Mouse (Mus musculus): ENCODE measurements around the gene Fancg.

Fancg gene

DNA sequence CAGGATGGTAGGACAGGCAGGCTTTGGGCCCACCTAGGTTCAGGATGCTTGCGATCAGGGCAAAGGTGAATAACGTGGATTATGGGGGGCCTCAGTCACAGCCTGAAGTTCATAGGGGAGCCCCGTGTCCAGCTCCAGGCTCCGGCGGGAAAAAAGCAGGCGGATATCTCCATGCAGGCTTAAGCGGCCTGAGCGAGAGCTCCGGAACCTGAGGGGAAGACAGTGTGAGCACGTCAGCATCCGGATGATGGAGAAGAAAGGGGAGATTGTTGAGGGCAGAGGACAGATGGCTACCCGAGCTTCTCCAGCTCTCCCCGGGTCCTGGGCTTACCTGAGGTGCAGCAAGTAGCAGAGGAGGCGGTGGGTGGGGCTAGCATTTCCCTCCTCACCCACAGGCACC, 23.2 kb upstream of the Fancg start:
- DNase-seq (ENCODE audit: low spot score in 2 of 2), result no peak

DNA sequence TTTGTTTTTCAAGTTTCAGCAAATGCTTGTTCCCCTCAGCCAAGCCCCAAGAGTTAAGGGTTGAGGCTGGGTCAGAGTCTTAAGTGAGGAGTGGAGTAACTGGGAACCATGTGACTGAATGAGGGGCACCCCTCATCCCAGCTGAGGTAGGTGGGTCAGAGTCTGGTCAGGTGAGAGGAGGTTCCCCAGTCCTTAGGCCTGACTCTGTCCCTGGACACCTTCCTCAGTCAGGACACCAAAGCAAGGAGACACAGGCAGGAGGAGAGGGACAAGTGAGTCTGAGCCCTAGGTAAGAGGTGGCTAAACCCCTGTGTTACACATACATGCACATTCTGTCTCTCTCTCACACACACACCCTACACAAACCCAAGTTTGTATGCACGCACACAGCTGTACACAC, 22.2 kb upstream of the Fancg start:
- no peak for DNase-seq (ENCODE audit: low spot score in 2 of 2)

DNA sequence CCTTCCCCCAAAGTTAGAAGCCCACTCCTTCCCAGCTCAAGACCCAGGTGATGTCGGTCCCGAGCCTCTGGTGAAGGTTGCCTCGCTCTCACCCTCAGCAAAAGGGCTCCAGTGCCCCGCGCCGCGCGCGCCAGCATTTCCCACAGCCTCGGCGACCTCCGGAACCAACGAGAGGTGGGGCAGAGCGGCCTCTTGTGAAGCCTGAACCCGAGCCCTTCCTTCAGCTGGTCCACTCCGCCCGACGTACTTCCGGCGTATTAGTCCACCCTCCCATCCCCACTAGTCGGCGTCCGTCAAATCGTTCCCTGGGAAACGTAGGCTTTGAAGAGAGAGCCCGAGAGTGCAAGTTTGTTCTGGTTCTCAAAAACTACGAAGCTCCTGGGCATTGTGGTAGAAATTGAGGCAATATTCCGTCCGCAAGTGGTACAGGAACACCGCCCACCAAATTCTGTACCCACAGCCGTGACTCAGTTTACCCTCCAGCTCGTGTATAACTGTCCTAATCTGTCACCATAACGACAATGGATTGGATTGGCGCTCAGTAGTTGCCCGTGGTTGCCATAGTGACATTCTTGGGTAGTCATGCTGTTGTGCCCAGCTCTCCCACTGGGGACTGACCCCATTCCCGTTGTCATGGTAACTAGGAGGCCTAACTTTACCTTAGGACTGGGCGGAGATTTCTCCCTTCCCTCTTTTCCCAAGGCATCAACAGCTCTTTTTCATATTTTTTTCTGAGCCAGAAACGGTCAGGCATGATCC, 21.1 kb upstream of the Fancg start, which contains the start of gene Stoml2:
Gene Stoml2, minus strand, starts transcription at position 474 of the 759 bp plus-strand sequence.
- peak; percentile 86 to 93 for DNase-seq (ENCODE audit: low spot score in 2 of 2)

DNA sequence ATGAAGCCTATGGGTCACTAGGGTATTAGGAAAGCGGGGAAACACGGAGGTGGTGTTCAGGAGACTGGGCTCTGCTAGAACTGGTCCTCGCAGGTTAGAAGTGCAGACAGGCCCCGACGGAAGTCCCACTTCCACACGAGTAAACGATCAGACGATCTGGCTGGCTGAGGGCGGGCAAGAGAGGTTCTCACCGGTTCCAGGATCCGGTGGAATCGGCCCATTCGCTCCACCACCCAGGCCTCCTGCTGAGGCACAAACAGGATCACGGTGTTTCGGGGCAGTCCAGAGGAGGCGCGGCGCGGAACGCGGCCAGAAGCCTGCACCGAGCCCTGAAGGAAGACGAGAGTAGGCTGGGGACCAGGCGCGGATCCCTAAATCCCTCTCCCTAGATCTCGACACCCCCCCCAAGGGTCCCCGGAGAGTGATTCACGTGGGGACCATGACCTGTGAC, 20.5 kb upstream of the Fancg start:
- peak in 1 of 2 experiments; percentile 48 for DNase-seq (ENCODE audit: low spot score in 2 of 2)

DNA sequence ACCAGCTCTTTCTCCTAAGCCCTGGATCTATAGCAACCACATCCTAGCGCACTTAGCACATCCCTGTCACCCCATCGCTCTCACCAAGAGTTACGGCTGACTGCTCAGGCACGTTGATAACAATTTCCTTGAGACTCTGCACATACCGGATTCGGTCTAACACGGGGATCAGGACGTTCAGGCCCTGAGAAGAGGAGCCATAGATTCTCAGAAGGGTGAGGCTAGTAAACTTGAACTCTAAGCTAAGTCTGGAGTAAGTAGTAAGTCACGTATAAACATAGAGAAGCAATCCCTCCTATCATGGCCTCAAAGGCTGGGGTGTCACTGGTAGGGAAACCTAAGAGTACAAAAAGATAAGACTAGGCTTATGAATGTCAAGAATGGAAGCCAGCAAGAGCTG, 20.0 kb upstream of the Fancg start:
- DNase-seq (ENCODE audit: low spot score in 2 of 2), result no peak

DNA sequence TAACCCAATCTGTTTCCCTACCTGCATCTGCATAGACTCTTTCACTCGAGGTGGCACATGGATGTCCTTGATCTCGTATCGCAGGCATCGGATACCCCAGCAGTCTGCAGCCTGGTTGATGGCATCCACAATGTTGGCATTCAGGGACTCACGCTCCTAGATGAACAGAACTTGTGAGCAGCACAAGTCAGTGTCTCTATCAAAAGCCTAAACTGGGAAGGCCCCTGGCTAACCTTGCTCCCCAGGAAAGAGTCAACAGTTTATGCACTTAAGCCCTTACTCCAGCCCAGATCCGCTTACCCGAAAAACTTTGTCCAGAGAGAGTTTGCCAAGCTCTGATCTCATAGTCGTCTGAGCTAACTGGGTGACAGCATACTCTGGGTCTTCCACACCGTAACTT, 19.4 kb upstream of the Fancg start:
- DNase-seq (ENCODE audit: low spot score in 2 of 2), result no peak

DNA sequence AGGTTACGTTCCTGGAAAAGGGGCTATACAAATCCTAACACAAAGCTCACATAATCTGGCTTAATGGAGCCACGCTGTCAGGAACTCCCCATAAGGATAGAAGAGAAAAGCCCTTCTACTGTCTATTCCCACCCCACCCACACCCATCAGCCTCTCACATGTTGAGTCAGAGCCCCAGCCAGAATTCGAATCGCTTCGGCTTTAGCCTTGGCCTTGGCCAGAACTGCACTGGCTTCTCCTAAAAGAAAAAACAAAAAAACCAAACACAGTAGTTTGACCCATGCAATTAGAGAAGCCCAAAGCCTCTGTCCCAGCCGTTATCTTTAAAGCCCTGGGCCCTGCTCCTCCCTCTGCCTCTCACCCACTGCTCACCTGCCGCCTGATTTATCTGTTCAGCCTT, 18.8 kb upstream of the Fancg start:
- no peak for DNase-seq (ENCODE audit: low spot score in 2 of 2)

DNA sequence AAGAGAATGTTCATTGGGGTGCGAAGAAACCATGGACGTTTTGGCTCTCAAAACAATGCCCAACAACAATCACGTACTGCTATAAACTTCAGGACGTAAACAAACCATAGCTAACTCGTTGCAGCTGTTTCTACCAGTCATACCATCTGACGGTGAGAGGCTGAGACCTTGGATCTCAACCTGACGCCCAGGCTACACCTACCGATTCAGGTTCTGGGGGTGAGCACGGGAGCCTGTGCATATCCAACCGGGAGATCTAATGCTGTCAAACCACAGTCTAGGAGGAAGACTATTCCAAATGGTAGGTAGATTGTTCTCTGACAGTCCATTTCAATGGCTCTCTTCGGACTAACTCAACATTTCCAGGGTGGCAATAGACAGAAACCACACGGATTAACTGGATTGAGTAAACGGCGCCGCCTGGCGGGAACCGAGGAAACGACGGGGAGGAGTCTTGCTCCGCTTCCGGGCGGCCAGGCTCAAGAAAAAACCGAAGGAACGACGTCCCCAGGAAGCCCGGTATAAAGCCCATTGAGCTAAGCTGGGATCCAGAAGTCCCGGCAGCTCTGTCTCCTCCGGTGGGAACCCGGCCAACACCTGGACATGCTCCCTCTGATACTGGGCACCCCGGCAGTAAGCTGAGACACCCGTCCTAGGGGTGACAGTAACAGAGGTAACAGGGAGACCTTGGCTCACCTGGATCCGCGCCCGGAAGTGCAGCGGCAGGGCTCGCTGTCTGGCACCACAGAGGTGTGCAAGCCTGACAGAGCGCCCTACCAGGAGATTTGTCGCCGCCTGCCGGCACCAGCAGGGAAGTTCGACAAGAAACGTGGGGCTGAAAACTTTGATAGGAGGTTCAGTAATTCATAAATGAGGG, 15.0 kb upstream of the Fancg start, which contains the start of gene Pigo:
Gene Pigo, minus strand, starts transcription at position 736 of the 877 bp plus-strand sequence.
- peak; percentile 89 to 96 for DNase-seq (ENCODE audit: low spot score in 2 of 2)

DNA sequence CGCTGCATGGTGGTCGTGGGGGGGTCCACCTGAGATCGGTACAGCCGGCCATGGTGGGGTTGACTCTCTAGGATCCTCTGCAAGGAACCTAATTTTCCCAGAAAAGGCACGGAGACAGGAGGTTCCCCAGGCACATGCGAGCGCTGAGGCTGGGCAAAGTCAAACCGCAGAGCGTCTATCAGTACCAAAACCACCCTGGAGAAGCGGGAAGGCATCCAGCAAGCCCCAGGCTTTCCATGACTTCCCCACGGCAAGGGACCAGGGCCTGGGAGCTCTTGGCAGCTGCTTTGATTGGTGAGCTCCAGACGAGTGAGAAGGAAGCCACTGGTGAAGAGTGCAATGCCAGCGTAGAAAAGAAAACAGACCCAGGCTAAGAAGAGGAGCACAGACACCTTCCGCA, 14.4 kb upstream of the Fancg start:
- DNase-seq (ENCODE audit: low spot score in 2 of 2), result no peak

DNA sequence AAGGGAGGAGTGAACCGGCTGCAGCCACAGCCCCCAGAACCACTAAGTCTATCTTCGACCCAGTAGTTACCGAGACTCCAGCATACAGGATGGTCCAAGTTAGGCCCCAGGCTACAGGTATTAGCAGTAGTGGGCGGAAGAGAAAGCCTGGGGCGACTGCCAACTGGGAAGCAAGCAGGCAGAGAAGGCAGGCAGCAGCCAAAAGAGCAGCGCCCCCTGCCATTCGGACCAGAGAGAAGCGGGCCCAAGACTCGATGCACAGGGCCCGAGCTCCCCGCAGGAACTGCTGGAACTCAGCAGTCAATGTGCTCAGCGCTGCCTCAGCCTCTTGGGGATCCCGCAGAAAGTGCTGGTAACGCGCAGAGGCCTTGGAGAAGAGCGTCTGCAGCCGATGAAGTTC, 11.0 kb upstream of the Fancg start:
- DNase-seq (ENCODE audit: low spot score in 2 of 2), result no peak

DNA sequence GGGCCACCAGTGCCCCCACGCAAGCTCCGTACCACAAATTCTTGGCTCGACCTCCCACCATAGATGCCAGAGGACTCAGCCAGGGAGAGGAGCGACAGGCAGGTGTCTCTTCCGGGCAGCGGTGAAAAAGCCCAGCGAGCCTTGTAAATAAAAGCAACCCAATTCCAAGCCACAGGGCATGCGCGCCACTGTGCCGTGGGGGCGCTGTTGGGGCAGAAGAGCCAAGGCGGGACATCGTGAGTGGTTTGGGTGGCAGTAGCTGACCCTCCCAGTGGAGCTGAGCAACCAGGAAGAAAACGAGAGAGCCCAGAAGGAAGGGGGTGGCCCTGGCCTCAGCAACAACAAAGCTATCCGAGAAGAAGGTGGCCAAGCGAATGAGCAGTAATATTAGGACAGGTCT, 10.6 kb upstream of the Fancg start:
- no peak for DNase-seq (ENCODE audit: low spot score in 2 of 2)

DNA sequence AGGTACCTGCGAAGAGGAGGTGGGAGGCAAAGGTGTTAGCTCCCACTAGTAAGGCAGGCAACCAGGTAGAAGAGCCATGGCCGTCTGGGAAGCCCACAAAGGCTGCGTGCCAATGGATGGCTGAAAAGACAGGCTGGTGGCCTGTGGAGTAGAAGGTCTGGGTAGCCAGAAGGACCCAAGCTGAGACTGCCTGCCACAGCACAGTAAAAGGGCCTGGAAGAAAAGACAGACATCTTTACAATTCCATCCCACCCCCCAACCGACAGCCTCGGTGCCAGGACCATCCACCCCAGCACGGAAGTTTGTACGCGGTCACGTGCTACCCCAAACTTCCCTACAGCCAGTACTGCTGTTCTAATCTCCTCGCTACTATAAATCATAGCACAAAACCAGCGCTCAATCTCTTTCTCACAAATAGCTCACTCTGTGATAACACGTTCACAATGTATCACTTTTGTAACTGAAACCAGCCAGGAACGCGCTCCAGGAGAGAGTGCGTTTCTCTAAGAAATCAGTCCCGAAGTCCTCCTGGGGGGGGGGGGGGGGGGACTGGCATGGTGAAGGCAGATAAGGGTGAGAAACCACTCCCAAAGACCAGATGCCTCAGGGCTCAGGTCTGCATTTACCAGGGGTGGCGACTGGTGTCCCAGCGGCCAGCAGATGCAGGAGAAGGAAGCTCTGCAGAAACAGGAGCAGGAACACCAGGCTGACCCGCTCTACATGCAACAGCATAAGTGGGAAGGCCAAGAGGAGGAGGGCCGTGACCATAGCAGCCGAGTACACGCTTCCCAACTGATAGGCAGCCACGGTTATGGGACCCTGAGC, 9.5 kb upstream of the Fancg start:
- DNase-seq (ENCODE audit: low spot score in 2 of 2), result no peak

DNA sequence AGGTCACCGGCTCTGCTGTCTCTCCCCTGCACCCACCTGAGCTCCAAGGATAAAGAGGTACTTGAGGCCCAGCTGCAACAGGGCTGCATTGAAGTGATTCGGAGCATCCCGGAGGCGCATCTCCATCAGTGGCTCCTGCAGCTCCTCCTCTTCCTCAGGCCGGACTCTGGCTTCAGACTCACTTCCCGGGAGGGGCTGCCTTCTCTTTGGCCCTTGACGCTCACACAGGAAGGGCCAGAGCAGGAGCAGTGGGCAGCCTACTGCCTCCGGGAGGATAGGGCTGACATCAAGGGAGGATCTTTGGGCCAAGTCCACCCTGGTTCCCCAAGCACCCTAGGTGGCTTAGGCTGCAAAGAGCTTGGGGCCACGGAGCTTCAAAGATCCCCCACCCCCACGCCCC, 8.9 kb upstream of the Fancg start:
- no peak for DNase-seq (ENCODE audit: low spot score in 2 of 2)

DNA sequence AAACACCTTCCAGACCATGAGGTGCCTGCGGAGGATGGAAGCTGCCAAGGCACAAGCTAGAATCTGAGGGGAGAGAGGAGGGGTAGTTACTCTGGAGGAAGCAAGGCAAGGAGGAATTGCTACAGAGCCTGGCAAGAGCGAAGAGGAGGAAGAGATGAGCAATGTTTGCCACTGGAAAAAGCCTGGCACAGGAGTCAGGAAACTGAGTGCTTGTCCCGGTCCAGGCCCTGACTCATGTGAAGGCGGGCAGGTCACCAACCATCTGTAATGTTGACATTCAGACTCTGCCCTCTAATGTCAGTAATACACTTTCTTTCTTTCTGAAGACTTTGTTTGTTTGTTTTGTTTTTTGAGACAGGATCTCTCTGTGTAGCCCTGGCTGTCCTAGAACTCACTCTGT, 7.8 kb upstream of the Fancg start:
- DNase-seq (ENCODE audit: low spot score in 2 of 2), result no peak

DNA sequence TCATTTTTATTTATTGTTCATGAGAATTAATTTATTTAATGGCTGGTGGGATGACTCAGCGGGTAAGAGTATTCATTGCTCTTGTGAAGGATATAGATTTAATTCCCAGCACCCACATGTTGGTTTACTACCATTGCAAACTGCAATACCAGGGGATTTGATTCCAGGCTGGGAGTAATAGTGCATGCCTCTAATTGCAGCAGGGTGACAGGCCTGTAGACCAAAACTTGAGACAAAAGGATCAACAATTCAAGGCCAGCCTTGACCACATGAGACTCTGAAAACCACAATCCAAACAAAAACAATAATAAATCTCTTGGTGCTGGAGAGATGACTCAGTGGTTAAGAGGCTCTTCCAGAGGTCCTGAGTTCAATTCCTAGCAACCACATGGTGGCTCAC, 1.8 kb upstream of the Fancg start:
- no peak for DNase-seq (ENCODE audit: low spot score in 2 of 2)

DNA sequence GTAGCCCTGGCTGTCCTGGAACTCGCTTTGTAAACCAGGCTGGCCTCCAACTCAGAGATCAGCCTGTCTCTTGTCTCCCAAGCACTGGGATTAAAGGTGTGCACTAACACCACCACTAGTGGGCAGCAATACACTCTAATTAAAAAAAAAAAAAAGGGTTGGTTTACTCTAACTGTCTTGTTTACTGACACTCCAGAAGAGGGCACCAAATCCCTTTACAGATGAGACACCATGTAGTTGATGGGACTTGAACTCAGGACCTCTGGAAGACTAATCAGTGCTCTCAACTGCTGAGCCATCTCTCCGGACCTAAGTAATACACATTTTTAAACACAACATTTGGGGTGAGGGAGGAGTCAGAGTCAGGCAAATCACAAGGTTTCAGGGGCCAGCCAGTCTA, 4.5 kb downstream of the Fancg start:
- DNase-seq (ENCODE audit: low spot score in 2 of 2), result no peak

DNA sequence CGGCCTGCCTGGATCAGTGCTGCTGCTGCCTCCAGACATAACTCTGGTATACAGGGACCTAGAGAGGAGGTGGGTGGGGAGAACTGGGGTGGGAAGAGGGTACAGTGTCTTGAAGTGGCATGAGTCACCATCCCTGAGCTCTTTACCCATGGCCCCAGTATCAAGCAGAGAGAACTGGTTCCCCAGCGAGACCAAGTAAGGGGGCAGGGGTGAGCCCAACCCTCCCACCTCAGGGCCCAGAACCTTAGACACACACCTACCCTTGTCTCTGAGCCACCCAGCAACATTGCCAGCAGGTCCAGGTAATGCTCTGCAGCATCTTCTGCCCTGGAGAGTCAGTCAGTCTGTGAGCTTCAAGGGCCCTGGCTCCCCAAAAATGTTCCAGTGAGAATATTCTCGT, 5.4 kb downstream of the Fancg start:
- DNase-seq (ENCODE audit: low spot score in 2 of 2), result no peak

DNA sequence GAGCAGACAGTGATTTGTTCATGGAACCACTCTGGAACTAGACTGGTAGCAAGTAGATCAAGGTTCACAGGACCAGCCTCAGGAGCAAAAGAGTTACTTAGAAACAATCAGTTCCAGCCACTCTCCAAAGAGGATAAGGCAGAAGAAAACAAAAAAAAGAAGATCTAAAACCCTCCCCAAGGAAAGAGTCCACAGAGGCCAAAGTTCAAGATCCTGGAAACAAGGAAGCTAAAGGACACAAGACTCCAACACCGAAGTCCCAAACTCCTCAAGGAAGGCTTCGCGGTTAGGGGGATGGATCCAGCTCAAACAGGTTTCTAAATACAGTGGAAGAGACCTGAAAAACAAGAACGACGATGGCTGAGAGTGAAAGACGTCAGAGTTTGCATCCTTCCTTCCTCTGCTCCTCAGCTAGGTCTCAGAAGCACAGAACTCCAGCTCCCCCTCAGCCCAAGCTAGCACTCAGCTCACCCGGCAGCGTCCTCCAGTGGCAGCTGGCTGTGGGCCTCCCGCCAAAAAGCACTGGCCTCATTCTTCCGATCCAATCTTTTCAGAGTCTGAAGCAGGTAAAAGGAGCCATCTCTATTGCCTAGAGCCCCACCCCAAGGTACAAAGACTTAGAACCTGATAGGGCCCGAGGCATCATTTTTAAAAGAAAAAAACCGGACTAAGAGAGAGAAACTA, 7.4 kb downstream of the Fancg start:
- no peak for DNase-seq (ENCODE audit: low spot score in 2 of 2)

DNA sequence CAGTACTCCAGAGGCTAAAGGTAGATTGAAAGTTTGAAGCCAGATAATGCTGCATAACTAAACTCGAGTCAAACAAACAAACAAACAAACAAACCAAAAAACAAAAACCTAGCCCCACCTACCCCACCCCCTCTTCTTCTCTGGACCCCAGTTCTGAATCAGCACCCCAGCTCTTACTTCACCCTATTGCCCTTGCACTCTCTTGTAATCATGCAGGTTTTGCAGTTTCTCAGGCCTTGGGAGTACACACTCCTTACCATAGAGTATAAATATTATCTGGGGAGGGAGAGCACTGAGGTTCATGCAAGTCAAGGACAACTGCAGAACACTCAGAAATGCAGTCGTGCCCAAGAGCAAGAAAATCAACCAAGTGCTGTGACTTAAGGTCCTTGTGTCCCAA, 9.0 kb downstream of the Fancg start:
- no peak for DNase-seq (ENCODE audit: low spot score in 2 of 2)

DNA sequence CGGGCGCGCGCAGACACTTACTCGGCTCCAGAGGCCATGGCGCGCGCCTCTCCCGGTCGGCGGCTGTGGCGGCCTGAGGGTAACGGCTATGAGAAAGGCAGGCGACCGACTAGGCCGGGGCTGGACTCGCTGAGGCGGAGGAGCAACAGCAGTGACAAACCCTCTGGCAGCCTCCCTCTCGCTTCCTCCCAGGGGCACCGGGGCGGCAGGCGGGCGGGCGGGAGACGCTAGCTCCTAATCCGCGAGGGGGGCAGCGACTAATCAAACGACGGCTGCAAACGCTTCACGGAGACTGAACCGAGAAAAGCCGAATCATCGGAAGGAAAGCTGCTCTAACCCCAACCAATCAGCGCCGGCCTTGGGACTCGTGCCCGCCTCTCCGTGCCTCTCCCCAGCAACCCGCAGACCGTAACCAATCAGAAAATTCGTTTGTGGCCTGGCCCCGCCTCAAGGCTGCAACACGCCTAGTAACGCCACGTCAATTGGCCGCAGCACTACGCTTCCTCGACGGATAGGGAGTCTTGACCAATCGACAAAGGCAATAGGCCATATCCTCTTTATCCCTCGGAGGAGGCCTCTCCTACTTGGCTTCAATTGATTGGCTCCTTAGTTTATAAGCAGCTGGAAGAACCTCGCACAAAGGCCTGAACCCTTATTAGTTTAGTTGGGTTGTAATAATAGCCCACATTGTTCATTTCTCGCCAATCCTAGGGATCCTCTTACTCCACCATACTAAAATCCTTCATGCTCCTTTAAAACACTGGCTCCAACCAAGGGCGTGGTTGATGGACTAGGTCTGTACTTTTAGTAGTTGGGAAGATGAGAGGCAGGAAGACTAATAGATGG, 9.9 kb downstream of the Fancg start, which contains the start of gene Vcp:
Gene Vcp, minus strand, starts transcription at position 367 of the 846 bp plus-strand sequence.
- DNase-seq (ENCODE audit: low spot score in 2 of 2), result peak; percentile 99 to 100

Measured in urinary bladder, postnatal 4 days (tissue).